8 mouse cellular contexts compared by ENCODE assay signal in the genomic region with DNA sequence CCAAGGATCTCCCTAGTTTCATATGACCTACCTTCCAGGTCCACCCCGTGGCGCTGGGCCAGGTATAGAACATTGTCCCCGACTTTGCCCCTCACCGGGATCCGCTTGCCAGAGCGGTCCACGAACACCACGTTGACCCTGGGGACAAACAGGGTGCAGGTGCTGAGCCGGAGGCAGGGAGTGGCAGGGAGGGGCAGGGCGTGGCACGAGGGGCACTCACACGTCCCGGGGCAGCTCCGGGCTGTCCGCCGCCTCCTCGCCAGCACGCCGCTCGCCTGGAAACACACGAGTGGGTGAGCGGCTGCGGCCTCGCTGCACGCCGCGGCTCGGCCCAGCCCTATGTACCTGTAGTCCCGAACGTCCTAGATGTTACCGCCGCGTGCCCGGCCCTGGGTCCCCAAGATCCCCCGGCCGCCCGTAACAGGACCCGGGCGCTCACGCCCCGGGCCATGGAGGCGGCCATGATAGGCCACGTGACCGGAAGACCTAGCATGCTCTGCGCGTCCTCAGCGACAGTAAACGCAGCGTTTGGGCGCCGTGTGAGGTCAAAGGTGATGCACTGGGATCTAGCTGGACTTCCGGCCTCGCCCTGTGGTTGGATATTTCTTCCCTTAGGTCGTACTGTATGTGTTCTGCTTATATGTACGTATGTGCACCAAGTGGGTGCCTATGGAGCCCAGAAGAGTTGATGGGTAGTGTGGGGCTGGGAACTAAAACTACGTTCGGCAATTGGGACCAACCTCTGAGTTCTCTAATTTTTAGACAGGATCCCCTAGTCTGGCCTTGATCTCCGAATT. TPM values are rescaled to one million over a fixed set of nuclear protein-coding genes. Genes with fewer than 3 reads are reported as not detected.
DNase-seq lines count a peak whose midpoint lies in the region; ATAC-seq and TF ChIP-seq lines count a peak whose summit lies in the region.

TSS of gene Gm49373 (minus strand) at position 53 of the 797 bp plus-strand sequence.
TSS of gene Fdx1l (minus strand) at position 571 of the 797 bp plus-strand sequence.

- peak; percentile 85 for DNase-seq in gastrocnemius, postnatal 10 days
- DNase-seq in left cerebral cortex, postnatal 10 days (ENCODE audit: extremely low spot score in 1 of 2, low spot score in 2 of 2): peak; percentile 90 to 95
- DNase-seq in right cerebral cortex, postnatal 25 days: peak; percentile 91
- peak; percentile 82 to 87 for DNase-seq in urinary bladder, postnatal 4 days (ENCODE audit: low spot score in 2 of 2)

- TF ChIP-seq CTCF in cortical plate, adult 2 months (IDR thresholded peaks at IDR 0.05; ENCODE audit: extremely low read depth, insufficient read depth, low read length): no peak

- peaks cover 7% of the 10 kb centered on the region for H3K4me1 ChIP-seq in cortical plate, adult 2 months (ENCODE audit: control insufficient read depth, insufficient read depth, low read length)

- ATAC-seq in activated CD4-positive, CD25-positive, alpha-beta regulatory T cell, adult 4 months: peak; percentile 98
- ATAC-seq in inflammation-experienced regulatory T-cells, adult 6 months: peak; percentile 98
- ATAC-seq in megakaryocyte-erythroid progenitor cell, adult 5-6 weeks (replicated peaks; ENCODE audit: low FRiP score, low TSS enrichment, poor library complexity, severe bottlenecking): peak; percentile 89

- intact Hi-C loops in left cerebral cortex, postnatal 10 days (cut with DNase I): loop anchor here (5.0 kb wide), 1 partner anchor 41 kb away; the partner anchor contains the start of gene Icam5

- peak within 1 kb of the TSS; percentile 31 for H3K27ac ChIP-seq in cortical plate, adult 2 months (ENCODE audit: insufficient read depth, low read length)

- peak within 1 kb of the TSS; percentile 70 for H3K4me3 ChIP-seq in cortical plate, adult 2 months (ENCODE audit: insufficient read depth, low read length)

- peak; percentile 83 for TF ChIP-seq POLR2A in cortical plate, adult 2 months (IDR thresholded peaks at IDR 0.05; ENCODE audit: extremely low read depth, insufficient read depth, low read length)

RNA-seq across cellular contexts. Expression of gene Gm49373, which starts in this region (rescaled TPM):
- not detected for polyA plus RNA-seq in activated CD4-positive, CD25-positive, alpha-beta regulatory T cell, adult 4 months (2017; shearing (Covaris generic))
- polyA plus RNA-seq in cortical plate, adult 2 months (2012; rRNA removed): 2.4 and 2.7 TPM in 2 replicates
- total RNA-seq in gastrocnemius, postnatal 10 days (2021): under 1 TPM; 0.14 to 0.32 TPM
- polyA plus RNA-seq in inflammation-experienced regulatory T-cells, adult 6 months (2017; shearing (Covaris generic)): not detected
- 1 to 10 TPM in 1 of 2 experiments, not detected in 1; 1.1 TPM for total RNA-seq in left cerebral cortex, postnatal 10 days (2021)
- 4.5 TPM in 1 of 2 replicates, not detected in the other for total RNA-seq in megakaryocyte-erythroid progenitor cell, adult 5-6 weeks (2014; fragmentation: Nextera tagmentation)
- total RNA-seq in megakaryocyte-erythroid progenitor cell, adult 5-6 weeks (2017): not detected in 2 replicates

RNA-seq across cellular contexts. Expression of gene Fdx1l, which starts in this region (rescaled TPM):
- 10 to 100 TPM; 14.3 to 17.2 TPM for polyA plus RNA-seq in activated CD4-positive, CD25-positive, alpha-beta regulatory T cell, adult 4 months (2017; shearing (Covaris generic))
- polyA plus RNA-seq in cortical plate, adult 2 months (2012; rRNA removed): 157 and 160 TPM in 2 replicates
- total RNA-seq in gastrocnemius, postnatal 10 days (2021): 10 to 100 TPM; 24.2 to 24.9 TPM
- polyA plus RNA-seq in inflammation-experienced regulatory T-cells, adult 6 months (2017; shearing (Covaris generic)): 10 to 100 TPM in 2 of 3 experiments, 1 to 10 TPM in 1; 9.8 to 15.0 (median 14.9) TPM
- 10 to 100 TPM; 48.1 to 53.0 TPM for total RNA-seq in left cerebral cortex, postnatal 10 days (2021)
- total RNA-seq in megakaryocyte-erythroid progenitor cell, adult 5-6 weeks (2014; fragmentation: Nextera tagmentation): 66.9 and 79.7 TPM in 2 replicates
- 60.6 and 70.5 TPM in 2 replicates for total RNA-seq in megakaryocyte-erythroid progenitor cell, adult 5-6 weeks (2017)

Comparison
In these comparisons a context has a peak if more than half of its experiments do, and no peak if none do; other contexts are left out.
1. Peak in every context shown above with its lines: DNase-seq, ATAC-seq, H3K4me3 ChIP-seq and H3K27ac ChIP-seq.